Mouse (Mus musculus): ENCODE data around the gene Tbc1d23.
A peak's percentile ranks its signal among the peaks of the same experiment; 100 is the strongest.

Gene Tbc1d23

GRCm38 (mm10) chr16:57157728-57158127, 73.6 kb downstream of the Tbc1d23 start:
- DNase-seq, result no peak

DNA sequence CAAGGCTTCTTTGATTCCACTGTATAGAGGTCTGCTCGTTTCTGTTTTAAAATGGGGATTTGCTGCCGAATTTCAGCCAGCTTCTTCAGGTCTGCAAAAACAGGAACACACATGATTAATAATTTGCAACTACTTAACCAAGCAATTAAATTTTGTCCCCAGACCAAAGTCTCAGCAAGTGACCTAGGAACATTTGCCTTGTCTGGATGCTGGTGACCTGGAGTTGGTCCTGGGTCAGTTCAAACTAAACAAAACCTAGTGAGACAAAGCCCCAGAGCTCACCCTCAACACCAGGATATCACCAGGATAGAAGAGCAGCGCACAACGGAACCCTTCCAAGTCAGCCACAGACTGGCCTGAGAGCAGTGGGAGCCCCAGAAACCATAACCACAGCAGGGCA, 74.2 kb downstream of the Tbc1d23 start:
- DNase-seq, result no peak

GRCm38 (mm10) chr16:57155899-57156298, 75.4 kb downstream of the Tbc1d23 start:
- no peak for DNase-seq

- DNase-seq, result no peak
Measured at GRCm38 (mm10) chr16:57151437-57151836, 79.9 kb downstream of the Tbc1d23 start.

GRCm38 (mm10) chr16:57144741-57145140, 86.6 kb downstream of the Tbc1d23 start:
- no peak for DNase-seq

GRCm38 (mm10) chr16:57133611-57134010, 97.7 kb downstream of the Tbc1d23 start:
- DNase-seq, result no peak

GRCm38 (mm10) chr16:57132326-57132725, 99.0 kb downstream of the Tbc1d23 start:
- no peak for DNase-seq

GRCm38 (mm10) chr16:57131544-57131943, 99.8 kb downstream of the Tbc1d23 start:
- DNase-seq, result no peak

- DNase-seq, result no peak
Measured at GRCm38 (mm10) chr16:57130752-57131400, 100.4 kb downstream of the Tbc1d23 start.

DNA sequence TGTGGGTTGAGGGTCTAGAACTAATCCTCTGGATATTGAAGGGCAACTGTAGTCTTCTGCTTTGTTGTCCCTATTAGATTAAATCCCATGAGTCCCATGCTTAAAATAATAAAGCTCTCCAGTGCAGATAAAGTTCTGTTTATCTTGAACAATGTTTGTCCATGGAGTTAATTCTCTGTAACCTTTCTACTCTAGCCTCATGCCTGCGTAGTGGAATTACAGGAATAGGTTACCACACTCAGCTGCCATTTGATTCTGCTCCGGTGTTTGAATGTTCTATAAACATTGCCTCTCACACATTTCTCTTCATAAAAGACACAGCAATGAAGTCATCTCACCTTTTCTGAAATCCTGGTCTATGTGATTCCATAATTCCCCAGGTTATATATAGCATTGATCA, 103.5 kb downstream of the Tbc1d23 start:
- no peak for DNase-seq

GRCm38 (mm10) chr16:57126268-57126667, 105.0 kb downstream of the Tbc1d23 start:
- no peak for DNase-seq

DNA sequence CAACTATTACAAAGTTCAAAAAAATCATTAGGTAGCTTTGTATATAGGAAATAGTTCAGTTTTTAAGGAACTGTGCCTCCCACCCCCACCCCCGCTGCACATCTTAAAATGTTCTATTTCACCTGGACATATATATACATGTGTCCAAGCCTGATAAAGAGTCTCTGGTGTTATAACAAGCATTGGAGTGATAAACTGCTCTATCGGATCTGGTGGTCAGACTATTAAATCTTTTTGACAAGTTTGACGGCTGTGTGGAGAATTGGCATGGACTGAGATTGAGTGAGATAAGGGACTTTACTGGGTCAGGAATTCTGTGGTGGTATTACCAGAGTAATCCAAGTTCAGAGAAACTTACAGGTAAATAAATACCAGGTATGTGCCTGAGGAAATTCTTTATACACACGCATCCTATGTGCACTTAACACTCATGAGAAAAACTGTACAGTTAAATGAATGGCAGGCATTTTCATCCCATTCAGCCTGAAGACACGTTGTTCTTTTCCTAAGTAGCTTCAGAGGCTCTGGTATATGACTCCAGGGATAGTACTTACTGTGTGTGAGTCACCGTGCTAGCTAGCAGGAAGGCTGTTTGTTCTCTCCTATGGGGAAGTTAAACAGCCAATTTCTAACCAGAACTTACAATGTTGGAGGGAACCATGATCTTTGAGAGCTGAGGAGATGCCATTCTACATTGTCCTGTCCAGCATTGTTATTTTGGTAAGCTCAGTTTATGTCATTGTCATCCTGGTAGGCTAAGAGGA, 108.4 kb downstream of the Tbc1d23 start:
- DNase-seq, result no peak

GRCm38 (mm10) chr16:57121816-57122415, 109.4 kb downstream of the Tbc1d23 start:
- no peak for DNase-seq

GRCm38 (mm10) chr16:57120913-57121815, 110.1 kb downstream of the Tbc1d23 start, which contains the start of gene Tomm70a:
TSS of gene Tomm70a (plus strand) at chr16:57121703.
- DNase-seq, result peak; percentile 95
